Mouse (Mus musculus): ENCODE measurements around the gene Sec14l1.

DNA sequence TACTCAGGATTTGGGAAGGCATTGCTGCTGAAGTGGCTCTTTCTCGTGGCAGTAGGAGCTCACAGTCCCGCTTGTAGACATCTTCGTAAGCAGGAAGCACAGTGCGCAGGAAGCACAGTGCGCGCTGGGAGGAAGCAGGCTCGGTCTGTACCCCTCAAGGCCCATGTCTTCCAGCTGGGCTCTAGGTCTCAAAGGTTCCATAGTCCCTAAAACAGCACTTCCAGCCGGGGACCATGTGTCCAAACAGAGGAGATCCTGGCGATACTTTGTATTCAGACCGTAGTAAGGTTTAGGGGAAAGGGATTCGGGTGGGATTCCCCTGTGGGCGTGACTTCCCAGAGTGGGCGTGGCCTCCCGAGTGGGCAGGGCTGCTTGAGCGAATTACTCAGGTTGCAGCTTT is 60.0 kb downstream of the Sec14l1 start:
- TF ChIP-seq POLR2A (IDR thresholded peaks at IDR 0.05; ENCODE audit: extremely low read depth, insufficient read depth, low read length) = no peak
- TF ChIP-seq CTCF (IDR thresholded peaks at IDR 0.05; ENCODE audit: extremely low read depth, insufficient read depth, low read length) = no peak
